Mouse (Mus musculus): Measurements from ENCODE around the gene Cdc27.
A peak's percentile ranks its signal among the peaks of the same experiment; 100 is the strongest.

Gene Cdc27

DNA sequence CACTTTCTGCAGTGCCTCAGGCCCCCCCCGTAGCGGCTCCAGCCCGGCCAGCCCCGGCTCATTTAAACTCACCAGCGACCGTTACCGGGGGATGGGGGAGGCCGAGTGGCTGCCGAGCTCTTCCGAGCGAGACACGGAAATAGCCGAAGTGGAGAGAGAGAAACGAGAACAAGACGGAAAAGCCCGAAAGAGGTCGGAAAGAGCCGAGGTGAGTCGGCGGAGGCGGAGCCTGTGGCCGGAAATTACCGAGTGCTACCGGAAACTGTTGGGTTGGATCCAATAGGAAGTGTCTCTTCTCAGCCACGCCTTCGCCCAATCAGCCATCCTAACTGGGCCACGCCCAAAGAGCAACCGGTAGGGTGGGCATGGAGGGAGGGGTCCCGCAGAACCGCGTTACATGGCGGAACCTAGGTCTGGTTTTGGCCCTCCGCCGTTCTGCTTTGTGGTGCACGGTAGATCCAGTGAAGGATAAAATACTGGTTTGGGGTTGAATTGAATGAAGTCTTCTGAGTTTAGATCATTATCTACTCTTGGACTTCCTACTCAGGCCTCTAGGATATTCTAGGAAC is at the start of gene Cdc27, which contains the start of gene Myl4:
Cdc27 (minus strand) TSS at position 215 of the 569 bp plus-strand sequence.
Myl4 (plus strand) TSS at position 258 of the 569 bp plus-strand sequence.
- peak; percentile 99 for DNase-seq

DNA sequence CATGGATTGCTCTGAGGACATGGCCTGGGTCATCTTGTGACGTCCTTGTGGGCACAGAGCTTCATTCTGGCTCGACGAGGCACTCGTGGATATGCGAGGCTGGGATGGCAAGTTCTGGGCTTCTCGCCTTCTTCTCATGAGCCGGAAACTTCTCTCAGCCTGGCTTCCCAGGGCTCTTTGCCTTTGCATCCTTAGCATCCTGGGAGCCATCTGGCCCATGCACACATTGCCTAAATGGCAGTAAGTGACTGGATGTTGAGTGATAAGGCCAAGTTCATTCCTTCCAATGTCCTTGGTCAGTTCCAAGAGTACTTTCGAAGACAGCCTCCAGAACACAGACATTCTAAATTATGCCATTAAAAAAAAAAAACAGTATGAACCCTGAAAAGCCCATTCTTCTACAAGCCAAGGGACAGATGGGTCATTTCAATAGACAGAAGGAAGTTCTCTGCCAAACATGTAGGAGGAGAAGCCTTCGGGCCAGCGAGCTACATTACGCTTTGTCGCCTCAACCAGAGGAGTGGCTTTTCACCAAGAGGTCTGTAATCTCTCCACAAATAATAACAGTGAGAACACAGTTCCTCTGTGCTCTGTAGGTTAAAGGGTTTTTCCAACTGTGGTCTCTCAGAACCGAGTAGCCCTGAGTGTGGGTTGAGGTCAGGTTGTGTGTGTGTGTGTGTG is 49.0 kb upstream of the Cdc27 start:
- DNase-seq, result peak; percentile 94

DNA sequence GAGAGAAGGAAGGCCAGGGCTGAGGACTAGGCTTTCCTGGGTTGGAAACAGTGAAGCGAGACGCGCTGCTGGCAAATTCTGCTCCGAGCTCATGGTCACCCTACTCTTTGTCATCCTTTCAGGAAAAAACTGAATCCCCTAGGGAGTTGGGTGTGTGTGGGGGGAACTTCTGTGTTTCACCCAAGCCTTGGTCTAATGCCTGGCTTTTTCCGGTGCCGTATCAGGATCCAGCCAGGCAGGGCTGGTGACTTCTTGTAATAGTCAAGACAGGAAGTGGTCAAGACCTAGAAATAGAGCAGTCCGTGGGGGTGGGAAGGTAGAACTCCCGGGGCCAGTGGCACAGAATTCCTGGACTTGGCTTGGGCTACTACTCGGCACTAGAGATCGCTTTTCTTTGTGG is 45.9 kb upstream of the Cdc27 start:
- peak; percentile 93 for DNase-seq

DNA sequence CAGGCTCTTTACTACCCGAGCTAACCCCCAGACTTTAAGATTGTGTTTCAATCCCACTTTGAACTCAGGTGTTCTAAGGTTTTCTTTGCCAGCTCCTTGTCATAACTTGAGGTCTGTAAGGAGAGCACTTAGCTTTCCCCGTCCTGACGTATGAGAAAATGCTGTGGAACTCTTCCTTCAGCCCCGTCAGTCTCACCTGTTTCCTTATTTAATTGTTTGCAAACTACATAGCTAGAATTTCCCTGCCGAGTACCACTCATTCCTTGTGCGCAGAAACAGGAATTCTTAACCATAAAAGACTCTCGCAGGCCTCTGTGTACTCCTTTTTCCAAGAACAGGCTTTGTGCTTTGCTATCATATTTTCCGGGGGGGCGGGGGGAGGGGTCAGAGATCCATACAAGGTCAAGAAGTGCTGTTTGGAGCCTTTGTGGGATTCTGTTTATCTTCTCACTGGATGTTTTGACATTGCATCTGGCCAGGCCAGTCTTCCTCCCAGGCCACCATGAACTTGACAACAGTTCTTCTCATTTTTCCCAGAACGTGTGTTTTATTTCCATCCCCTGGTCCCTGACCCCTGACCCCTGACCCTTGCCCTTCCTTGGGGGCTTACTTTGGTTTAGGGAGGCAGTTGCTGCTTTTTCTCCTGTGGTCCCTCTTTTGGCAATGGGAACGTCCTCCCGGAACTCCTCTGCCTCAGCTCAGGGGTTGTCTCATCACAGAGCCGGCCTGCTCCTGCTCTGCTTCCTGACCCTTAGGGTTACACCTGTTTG is 41.8 kb upstream of the Cdc27 start:
- DNase-seq, result no peak

DNA sequence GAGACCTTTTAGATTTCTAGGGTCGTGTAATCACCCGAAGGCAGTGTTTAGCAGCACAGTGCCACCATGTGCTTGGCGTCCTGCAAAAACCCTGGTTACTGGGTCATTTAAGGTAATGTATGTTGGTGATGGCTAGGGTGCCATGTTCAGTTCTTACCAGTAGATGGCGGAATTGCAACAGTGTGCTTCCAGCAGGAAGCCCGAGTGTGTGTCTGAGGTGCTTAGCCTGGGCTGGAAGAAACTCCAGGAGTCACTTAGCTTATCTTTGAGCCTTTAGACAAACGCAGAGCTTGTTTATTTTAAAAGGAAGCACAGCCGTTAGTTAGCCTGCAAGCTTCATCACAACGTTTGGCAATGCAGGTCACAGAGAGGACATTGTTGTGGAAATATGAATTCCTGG is 39.7 kb upstream of the Cdc27 start:
- peak; percentile 95 for DNase-seq

DNA sequence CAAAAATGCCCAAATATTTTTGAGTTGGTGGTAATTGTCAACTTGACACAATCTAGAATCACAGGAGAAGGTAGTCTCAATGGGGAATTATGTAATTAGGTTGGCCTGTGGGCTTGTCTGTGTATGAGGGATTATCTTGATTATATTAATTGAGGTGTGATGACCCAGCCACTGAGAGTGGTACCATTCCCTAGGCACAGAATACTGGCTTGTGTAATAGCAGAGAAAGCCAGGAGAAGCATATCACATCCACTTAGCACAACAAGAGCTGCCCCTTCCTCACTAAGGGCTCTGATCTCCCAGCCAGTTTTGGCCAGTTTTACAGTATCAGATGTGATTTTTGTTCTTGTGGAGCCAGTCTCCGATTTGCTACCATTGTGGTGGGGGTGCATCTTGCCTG is 39.1 kb upstream of the Cdc27 start:
- peak; percentile 70 for DNase-seq

DNA sequence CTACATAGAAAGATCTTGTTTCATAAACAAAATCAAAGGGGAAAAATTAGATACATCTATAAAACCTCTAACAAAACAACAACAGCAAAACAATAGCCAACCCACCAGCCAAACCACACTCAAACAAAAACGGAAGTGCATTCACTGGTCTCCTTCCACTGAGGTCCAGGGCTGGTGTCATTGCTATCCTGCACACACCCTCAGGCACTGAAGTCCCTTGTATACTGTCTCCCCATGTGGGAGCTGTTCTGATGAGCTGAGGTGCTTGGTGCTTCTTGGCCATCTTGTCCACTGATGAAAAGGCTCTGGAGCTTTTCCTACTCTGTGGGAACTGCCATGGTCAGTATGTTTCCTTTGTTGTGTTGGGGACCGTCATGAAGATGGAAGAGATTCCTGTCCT is 38.1 kb upstream of the Cdc27 start:
- DNase-seq, result no peak

DNA sequence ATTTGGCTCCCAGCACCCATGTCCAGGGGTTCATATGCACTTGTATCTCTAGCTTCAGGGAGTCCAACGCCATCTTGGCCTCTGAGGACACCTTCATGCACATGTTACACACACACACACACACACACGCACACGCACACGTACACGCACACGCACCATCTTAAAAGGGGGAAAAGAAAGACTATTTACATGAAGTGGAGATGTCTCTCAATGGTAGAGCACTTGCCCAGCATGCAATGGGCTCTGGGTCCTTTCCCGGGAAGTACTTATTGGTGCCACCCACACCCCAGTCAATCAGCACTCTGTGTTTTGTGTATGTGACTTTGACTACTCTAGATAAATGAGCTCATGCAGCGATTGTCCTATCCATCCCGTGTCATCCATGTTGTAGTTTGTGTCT is 37.5 kb upstream of the Cdc27 start:
- DNase-seq, result peak; percentile 78

DNA sequence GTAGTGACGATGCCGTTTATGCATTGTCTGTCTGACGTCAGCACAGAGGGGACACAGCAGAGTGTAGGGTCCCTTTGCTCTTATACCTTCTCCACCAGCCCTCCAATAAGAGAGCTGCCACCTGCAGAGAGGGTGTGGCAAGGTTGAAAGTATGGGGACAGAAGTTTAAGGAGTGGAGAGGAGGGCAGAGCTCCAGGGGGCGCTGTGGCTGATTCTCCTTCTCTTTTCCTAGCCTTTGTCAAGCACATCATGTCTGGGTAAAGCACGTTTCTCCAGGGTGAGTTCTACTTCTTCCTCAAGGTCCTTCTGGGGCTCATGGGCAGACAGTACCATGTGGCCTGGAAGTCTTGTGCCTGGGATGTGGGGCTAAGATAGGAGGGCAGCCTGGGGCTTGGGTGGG is 35.1 kb upstream of the Cdc27 start:
- peak; percentile 82 for DNase-seq

DNA sequence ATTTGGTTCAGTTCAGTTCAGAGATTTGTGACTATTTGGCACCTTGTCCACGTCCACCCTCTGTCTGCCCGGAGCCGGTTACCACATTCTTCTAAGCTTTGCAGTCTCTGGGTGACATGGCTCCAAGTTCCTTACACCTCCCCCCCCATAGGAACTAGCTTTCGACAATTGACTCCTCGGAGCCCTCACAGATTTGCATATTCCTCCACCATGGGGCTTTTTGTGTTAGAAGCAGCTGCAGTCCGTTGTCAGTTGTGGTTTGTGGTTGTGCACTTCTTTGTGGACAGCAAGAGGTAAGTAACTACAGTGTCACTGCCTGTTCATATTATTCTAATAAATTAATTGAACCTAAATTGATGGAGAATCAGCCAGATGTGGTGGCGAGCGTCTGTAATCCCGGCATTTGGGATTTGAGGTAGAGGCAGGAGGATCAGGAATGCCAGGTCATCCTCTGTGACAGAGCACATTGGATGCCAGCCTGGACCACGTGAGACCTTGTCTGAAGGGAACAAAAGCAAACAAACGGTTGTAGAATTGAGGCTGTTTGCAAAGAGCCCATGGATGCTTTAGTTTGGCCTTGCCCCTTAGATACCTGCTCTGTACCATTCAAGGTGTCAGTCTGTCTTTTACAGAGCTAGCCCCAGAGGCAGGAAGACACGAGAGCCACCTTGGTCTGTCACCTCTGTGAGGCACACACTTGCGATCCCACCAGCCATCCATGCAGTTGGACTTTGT is 32.4 kb upstream of the Cdc27 start:
- DNase-seq, result peak; percentile 67

DNA sequence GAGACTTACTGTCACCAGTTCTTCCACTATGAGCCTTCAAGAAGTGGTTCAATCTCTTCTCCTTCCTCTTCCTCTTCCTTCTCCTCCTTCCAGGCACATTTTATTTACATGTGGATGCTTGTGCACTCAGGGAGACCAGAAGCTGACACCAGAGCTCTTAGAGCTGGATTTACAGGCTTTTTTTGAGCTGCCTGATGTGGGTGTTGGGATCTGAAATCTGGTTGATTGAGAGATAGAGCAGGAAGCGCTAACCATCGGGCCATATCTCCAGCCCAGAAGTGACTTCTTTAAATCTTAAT is 31.8 kb upstream of the Cdc27 start:
- DNase-seq, result no peak

DNA sequence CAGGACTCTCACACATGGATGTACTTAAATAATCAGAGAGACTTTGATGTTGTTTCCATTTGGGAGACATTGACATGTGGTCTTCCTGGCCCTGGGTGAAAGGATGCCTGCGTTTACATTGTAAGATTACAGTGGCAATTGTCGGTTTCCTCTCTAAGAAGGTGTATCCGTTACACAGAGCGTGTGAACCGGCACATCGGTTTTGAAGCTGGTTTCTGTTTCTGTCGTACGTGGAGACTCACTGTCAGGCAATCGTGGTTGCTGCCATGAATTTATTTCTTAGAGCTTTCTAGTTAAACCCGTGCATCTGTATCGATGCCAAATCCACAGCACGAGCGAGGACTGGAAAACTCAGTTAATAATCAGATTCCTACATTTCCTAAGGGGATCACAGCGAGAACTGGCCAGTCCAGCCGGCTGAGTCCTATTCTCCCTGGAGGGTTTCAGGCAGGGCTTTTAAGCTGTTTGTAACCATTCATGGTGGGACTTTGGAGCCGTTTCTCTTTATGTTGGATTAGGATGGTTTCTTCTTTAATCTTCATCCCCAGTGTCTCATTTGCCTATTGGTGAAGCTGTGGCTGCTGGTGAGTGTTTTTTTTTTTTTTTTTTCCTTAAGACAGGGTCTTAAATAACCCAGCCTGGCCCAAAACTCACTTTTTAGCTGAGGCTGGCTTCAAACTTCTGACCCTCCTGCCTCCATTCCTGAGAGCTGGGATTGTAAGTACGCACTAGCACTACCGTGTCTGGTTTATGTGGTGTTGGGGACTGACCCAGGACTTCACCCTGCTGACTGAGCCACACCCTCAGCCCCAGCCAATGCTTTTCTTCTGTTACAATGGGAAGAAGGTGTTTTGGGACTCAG is 31.3 kb upstream of the Cdc27 start:
- peak; percentile 87 for DNase-seq

DNA sequence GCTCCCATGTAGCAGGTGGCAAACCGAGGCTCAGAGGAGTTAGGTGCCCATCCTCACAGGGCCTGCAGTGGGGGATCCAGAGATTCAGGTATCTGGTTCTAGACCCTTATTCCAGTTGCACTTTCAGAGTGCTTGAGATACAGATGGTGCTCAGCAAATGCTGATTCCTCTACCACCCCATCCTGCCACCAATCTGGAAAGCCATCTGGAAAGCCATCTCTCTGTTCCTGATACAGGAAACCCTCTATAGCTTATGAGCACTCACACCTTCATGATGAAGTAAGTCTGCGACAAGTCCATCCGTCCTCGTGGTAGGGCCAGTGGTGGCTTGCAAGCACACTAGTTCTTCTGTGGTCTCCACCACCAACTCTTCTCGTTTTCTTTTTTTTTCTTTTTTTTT is 30.2 kb upstream of the Cdc27 start:
- DNase-seq, result peak; percentile 61

DNA sequence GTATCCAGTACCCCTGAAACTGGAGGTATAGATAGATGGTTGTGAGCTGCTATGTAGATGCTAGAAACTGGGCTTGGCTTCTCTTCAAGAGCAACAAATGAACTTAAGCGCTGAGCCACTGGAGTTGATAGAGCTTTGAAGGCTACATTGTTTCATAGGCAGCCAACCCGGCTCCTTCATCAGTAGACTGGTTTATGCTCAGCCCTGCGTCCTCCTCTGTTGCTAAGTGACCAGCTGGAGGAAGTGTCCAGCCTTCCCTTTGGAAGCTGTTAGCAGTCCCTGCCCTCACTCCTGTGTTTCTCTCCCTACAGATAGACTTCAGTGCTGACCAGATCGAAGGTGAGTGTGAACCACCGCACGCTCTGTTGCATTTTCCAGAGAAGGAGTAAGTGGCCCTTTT is 29.7 kb upstream of the Cdc27 start:
- DNase-seq, result peak; percentile 87

DNA sequence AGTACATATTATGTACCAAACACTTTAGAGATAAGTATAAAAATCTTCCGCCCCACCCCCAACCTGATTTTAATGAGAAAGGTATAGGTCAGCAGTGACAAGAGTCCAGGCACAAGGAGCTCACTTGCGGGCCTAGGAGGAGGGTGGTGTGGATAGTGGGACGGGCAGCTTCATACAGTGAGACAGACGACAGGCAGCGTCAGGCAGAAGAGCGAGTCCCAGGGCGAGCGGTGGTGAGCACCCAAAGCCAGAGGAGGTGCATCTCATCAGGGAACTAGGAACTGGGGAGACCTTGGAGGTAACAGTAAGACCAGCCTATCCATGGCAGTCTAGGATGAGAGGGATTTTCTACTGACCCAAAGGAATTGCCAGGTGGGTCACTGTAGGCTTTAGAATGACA is 29.2 kb upstream of the Cdc27 start:
- DNase-seq, result peak; percentile 66

DNA sequence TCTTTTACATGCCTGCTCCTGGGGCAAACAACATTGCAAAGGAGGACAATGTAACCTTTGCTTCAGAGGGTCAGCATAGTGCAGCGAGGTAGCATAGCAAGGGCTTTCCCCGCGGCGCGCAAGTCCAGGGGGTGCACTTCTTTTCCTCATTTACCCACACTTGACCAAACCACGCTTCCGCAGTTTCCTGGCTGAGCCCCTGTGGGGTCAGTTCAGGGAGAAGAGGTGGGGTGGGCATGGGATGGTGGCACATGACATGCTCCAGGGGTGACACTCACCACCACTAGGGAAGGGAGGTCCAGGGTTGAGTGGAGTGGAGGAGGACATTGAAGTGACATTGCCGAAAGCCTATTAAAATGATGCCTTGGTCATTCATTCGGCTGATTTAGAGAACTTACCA is 28.7 kb upstream of the Cdc27 start:
- peak; percentile 86 for DNase-seq

DNA sequence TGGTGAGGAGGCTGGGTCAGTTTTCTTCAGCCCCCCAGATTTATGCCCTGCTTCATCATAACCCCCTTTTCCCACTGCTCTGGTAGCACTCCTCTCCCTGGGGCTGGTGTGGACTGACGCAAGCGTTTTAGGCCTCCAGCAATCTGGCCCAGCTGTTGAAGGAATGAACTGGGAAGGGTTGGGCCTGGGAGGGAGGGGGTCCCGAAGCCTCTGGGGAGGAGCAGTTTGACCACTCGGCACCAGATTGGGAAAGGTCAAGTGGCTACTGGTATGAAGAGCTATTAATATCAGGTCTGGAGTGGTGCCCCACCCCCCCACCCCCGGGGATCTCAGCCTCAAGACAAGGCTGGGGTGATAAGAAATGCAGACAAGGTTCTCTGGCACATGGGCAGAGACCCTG is 27.7 kb upstream of the Cdc27 start:
- peak; percentile 93 for DNase-seq

DNA sequence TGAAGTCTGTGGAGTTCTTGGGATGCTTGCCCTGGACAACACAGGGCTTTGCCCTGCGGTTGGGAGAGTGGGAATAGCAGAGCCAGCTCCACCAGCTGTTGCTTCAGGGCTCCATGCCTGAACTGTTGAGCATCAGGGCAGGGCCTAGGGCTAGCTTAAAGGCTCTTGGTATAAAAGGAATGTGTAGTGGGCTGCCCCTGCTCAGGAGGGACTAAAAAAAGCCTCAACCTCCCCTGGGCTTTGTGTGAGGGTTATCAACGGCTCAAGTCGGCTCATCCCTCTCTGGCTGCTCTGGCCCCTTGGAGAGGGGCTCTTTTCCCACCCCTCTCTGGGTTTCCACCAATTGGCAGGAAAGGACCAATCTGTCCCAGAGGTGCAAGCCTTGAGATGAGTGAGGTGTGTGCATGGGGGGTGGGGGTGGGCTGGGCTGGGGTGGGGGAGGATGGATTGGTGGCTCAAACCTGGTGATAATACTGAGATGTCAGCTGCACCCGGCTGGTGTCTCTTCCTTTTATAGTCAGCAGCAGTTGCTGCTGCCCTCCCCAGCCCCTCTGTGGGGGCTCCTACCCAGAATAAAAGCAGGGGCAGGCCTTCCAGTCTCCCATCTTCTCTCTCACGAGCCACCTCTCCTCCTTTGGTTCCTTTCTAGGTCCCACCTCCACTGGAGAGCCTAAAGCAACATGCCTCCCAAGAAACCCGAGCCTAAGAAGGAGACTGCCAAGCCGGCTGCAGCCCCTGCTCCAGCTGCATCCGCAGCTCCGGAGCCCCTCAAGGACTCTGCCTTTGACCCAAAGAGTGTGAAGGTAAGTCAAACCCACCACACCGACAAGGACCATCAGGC is 26.6 kb upstream of the Cdc27 start:
- DNase-seq, result peak; percentile 92

DNA sequence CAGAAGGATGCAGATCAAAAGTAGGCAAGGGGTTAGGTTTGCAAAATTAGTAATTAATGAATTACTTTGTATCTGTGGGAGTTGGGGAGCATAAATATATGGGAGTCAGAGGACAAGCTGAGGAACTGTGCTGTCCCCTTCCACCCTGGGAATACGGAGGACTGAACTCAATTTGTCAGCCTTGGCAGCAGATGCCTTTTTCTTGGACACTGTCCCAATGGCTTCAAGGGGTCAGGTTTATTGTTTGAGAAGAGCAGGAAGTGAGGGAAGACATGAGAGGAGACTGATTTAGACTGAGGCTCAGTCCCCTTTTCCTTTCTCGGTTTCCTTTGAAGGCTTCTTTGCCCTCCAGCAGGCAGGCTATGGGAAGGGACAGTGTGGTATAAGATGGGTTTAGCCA is 22.1 kb upstream of the Cdc27 start:
- peak; percentile 81 for DNase-seq

DNA sequence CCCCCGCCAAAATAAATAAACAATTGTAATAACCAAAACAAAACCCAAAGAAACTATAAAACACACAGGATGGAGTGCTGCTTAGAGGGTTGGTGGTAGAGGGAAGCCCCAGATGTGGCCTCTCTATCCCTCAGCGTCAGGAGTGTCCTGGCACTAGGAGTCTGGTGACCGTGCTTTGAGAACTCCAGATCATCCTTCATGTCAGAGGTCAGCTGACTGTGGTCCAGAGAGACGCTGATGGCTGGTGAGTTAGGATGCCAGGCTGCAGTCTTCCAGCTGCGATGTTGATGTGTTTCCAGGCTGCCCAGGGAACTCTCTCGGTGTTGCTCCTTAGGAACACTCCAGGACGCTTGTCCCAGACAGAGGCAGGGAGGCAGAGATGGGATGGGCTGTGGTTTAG is 21.7 kb upstream of the Cdc27 start:
- peak; percentile 88 for DNase-seq

DNA sequence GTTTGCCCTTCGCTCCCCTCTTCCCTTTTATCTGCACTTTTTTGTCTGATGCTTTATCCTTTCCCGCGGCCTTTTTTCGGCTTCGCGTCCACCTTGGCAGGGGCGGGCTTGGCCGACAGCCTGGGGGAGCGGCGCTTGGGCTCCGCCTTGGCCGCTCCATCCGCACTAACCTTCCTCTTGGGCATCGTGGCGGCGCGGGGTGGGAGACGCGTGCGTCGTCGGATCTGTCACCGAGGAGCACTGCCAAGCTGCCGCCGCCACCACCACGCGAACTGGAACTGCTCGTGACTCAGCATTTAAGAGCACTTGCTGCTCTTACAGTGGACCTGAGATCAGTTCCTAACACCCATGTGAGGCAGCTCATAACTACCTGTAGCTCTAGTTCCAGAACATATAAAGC is 21.0 kb upstream of the Cdc27 start:
- peak; percentile 94 for DNase-seq

DNA sequence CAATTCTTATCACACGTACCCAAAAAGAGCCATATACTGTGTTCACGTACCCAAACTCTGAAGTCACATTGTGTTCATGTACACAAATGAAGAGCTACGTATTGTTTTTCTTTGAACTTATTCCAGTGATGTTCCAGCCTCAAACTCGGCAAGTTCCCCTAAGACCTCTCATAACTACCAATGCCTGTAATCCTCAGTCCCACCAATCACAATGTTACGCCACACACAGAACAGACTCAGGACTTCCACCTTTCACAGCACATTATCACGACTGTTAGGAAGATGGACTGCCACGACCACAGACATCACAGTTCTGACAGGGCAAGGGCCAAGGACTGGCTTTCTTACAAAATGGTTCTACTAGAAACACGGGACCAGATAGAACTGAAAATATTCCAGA is 20.1 kb upstream of the Cdc27 start:
- DNase-seq, result peak; percentile 79
